Comparison of ENCODE assay signal across 8 mouse cellular contexts in genomic region chr10:58812210-58813080, GRCm38 (mm10). TPM values are rescaled to one million over a fixed set of nuclear protein-coding genes. Genes with fewer than 3 reads are reported as not detected.
DNase-seq lines count a peak whose midpoint lies in the region; ATAC-seq and TF ChIP-seq lines count a peak whose summit lies in the region.

No protein-coding gene starts in this region.

- H3K4me1 ChIP-seq in forebrain, embryonic 14.5 days (ENCODE audit: control insufficient read depth, insufficient read depth, low read length) = peaks cover 12% of the 10 kb centered on the region; the same call in 1 of the 2 replicates
- no peaks in the 10 kb centered on the region for H3K4me1 ChIP-seq in liver, embryonic 14.5 days (replicated peaks; ENCODE audit: control insufficient read depth in 2 of 2, insufficient read depth in 2 of 2, low read length in 1 of 2)
- peaks cover 27% of the 10 kb centered on the region for H3K4me1 ChIP-seq in neural tube, embryonic 13.5 days (replicated peaks)
- peaks cover 12% of the 10 kb centered on the region for H3K4me1 ChIP-seq in testis, adult 2 months (ENCODE audit: control insufficient read depth, insufficient read depth, low read length)

- ATAC-seq in forebrain, embryonic 14.5 days = peak; percentile 87
- no peak for ATAC-seq in liver, embryonic 14.5 days (ENCODE audit: insufficient read depth)
- ATAC-seq in neural tube, embryonic 13.5 days (ENCODE audit: low read depth) = peak; percentile 91

- TF ChIP-seq CTCF in liver, embryonic 14.5 days (IDR thresholded peaks at IDR 0.05; ENCODE audit: low read depth) = peak; percentile 69
- TF ChIP-seq CTCF in testis, adult 2 months (IDR thresholded peaks at IDR 0.05; ENCODE audit: control insufficient read depth, insufficient read depth, insufficient replicate concordance, low read depth, low read length) = peak; percentile 58; the same call in 1 of the 2 replicates

- peak overlapping the region; percentile 79 for H3K4me3 ChIP-seq in forebrain, embryonic 14.5 days (ENCODE audit: low read depth, low read length)
- peak overlapping the region; percentile 1 to 32; a peak in 2 of 4 replicates for H3K4me3 ChIP-seq in liver, embryonic 14.5 days (ENCODE audit: insufficient read depth in 1 of 2, low read depth in 2 of 2, low read length in 2 of 2)
- peak overlapping the region; percentile 75 for H3K4me3 ChIP-seq in neural tube, embryonic 13.5 days
- H3K4me3 ChIP-seq in testis, adult 2 months (ENCODE audit: control insufficient read depth, low read depth, low read length) = peak overlapping the region; percentile 65

- under 1% methylated on average over 63 of the region's 63 CpGs for WGBS in forebrain, embryonic 14.5 days
- WGBS in liver, embryonic 14.5 days (ENCODE audit: insufficient replicate concordance) = 1% methylated on average over 63 of the region's 63 CpGs
- WGBS in neural tube, embryonic 13.5 days = under 1% methylated on average over 63 of the region's 63 CpGs

- no peak for TF ChIP-seq POLR2A in testis, adult 2 months (IDR thresholded peaks at IDR 0.05; ENCODE audit: control insufficient read depth, low read depth, low read length)

- no peaks in the 10 kb centered on the region; the same call in 1 of the 2 replicates for H3K27me3 ChIP-seq in forebrain, embryonic 14.5 days (replicated peaks; ENCODE audit: control insufficient read depth, insufficient read depth, low read length)
- H3K27me3 ChIP-seq in liver, embryonic 14.5 days (ENCODE audit: control insufficient read depth, insufficient read depth, low read length) = peaks cover 27% of the 10 kb centered on the region
- peaks cover 36% of the 10 kb centered on the region for H3K27me3 ChIP-seq in neural tube, embryonic 13.5 days
- H3K27me3 ChIP-seq in testis, adult 2 months (ENCODE audit: control insufficient read depth, insufficient read depth, low read length) = no peaks in the 10 kb centered on the region; the same call in 1 of the 2 replicates

- peak overlapping the region; percentile 77 for H3K9ac ChIP-seq in forebrain, embryonic 14.5 days (ENCODE audit: low read length)
- H3K9ac ChIP-seq in liver, embryonic 14.5 days (replicated peaks) = no peak overlapping the region
- peak overlapping the region; percentile 82 for H3K9ac ChIP-seq in neural tube, embryonic 13.5 days

- TF ChIP-seq EP300 in liver, embryonic 14.5 days (IDR thresholded peaks at IDR 0.05; ENCODE audit: low read depth) = no peak

- intact Hi-C loops in heart, postnatal 10 days (cut with DNase I) = loop anchor here (2.0 to 10.0 kb wide), 5 partner anchors 118 to 485 kb away; no protein-coding TSS in a partner anchor

- no peaks in the 10 kb centered on the region for H3K9me3 ChIP-seq in forebrain, embryonic 14.5 days (replicated peaks; ENCODE audit: control insufficient read depth, low read length)
- H3K9me3 ChIP-seq in liver, embryonic 14.5 days (ENCODE audit: control insufficient read depth, low read length) = no peaks in the 10 kb centered on the region
- H3K9me3 ChIP-seq in neural tube, embryonic 13.5 days = no peaks in the 10 kb centered on the region

- peak; percentile 25 for DNase-seq in CD4-positive helper T cell, adult 2 months (ENCODE audit: low read depth, low spot score)
- peak; percentile 19 for DNase-seq in c-Kit-positive CD71-positive TER-119-positive erythroid progenitor cells, embryonic 14.5 days (ENCODE audit: low spot score)
- DNase-seq in forebrain, embryonic 14.5 days (ENCODE audit: low spot score) = peak; percentile 97
- DNase-seq in heart, postnatal 10 days = peak; percentile 89 to 94
- DNase-seq in kidney, postnatal 4 days = peak; percentile 92 to 94
- DNase-seq in liver, embryonic 14.5 days (ENCODE audit: low read depth in 3 of 3, low spot score in 3 of 3) = peak in 2 of 3 experiments; percentile 9 to 10

- H3K36me3 ChIP-seq in forebrain, embryonic 14.5 days (ENCODE audit: control insufficient read depth, insufficient read depth, low read length) = no peaks in the 10 kb centered on the region
- no peaks in the 10 kb centered on the region for H3K36me3 ChIP-seq in liver, embryonic 14.5 days (replicated peaks; ENCODE audit: control insufficient read depth, insufficient read depth, low read depth)
- no peaks in the 10 kb centered on the region for H3K36me3 ChIP-seq in neural tube, embryonic 13.5 days
- no peaks in the 10 kb centered on the region for H3K36me3 ChIP-seq in testis, adult 2 months (ENCODE audit: control insufficient read depth, insufficient read depth, low read length)

- H3K4me2 ChIP-seq in forebrain, embryonic 14.5 days (ENCODE audit: low read length) = peak overlapping the region; percentile 98
- H3K4me2 ChIP-seq in liver, embryonic 14.5 days (ENCODE audit: low read depth) = peak overlapping the region; percentile 42
- peak overlapping the region; percentile 100 for H3K4me2 ChIP-seq in neural tube, embryonic 13.5 days

- H3K27ac ChIP-seq in forebrain, embryonic 14.5 days (ENCODE audit: low read depth, low read length) = peak overlapping the region; percentile 86
- H3K27ac ChIP-seq in liver, embryonic 14.5 days = no peak overlapping the region
- peak overlapping the region; percentile 80 for H3K27ac ChIP-seq in neural tube, embryonic 13.5 days (replicated peaks)
- H3K27ac ChIP-seq in testis, adult 2 months (ENCODE audit: control insufficient read depth, insufficient read depth, low read depth, low read length) = no peak overlapping the region

RNA-seq across cellular contexts. Expression of gene Sh3rf3, which starts 0.7 kb away (rescaled TPM):
- polyA plus RNA-seq in forebrain, embryonic 14.5 days (2014; fragmentation: Nextera tagmentation; extraction: Ambion mirVana) = 5.8 and 10.3 TPM in 2 replicates
- 1 to 10 TPM; 1.3 to 1.7 TPM for total RNA-seq in heart, postnatal 10 days (2021)
- 0.01 TPM in 1 of 2 replicates, not detected in the other for polyA plus RNA-seq in liver, embryonic 14.5 days (2012; rRNA removed)
- polyA plus RNA-seq in liver, embryonic 14.5 days (2014; fragmentation: Nextera tagmentation; extraction: Ambion mirVana) = not detected in 2 replicates
- polyA plus RNA-seq in neural tube, embryonic 13.5 days (2015; fragmentation: Nextera tagmentation; extraction: Ambion mirVana) = 4.6 and 5.6 TPM in 2 replicates
- polyA plus RNA-seq in testis, adult 2 months (2012; rRNA removed) = 0.53 and 1.2 TPM in 2 replicates

Comparison
In these comparisons a context has a peak if more than half of its experiments do, and no peak if none do; other contexts are left out.
1. DNase-seq: peak in every context shown above with its lines; median percentile 97 in forebrain, embryonic 14.5 days; 93 in kidney, postnatal 4 days; 92 in heart, postnatal 10 days; 25 in CD4-positive helper T cell, adult 2 months; 19 in c-Kit-positive CD71-positive TER-119-positive erythroid progenitor cells, embryonic 14.5 days; 10 in liver, embryonic 14.5 days.
2. H3K27ac ChIP-seq: peak in forebrain, embryonic 14.5 days (single experiment) and neural tube, embryonic 13.5 days (single experiment); none in liver, embryonic 14.5 days (single experiment) and testis, adult 2 months (single experiment).
3. H3K4me2 ChIP-seq: peak in every context shown above with its lines; median percentile 100 in neural tube, embryonic 13.5 days; 98 in forebrain, embryonic 14.5 days; 42 in liver, embryonic 14.5 days.
4. H3K4me3 ChIP-seq: peak in every context shown above with its lines; median percentile 79 in forebrain, embryonic 14.5 days; 75 in neural tube, embryonic 13.5 days; 65 in testis, adult 2 months; 16 in liver, embryonic 14.5 days.